Mouse (Mus musculus) myocyte (in vitro differentiated cells): ENCODE data around the gene Taf10. TPM values are rescaled to one million over a fixed set of nuclear protein-coding genes. Genes with fewer than 3 reads are reported as not detected.
"Not testable (repeated sequence)": the region's sequence is repeated elsewhere in the genome, so short reads cannot be mapped to it uniquely, and the experiment has no call there.

Source experiments
- H3K27me3 ChIP-seq: one replicate; pipeline ENCODE4 v1.6.1; 2011; ENCODE audit not compliant: control insufficient read depth, insufficient read depth, insufficient read length
- H3K36me3 ChIP-seq: one replicate; pipeline ENCODE4 v1.6.1; 2011; ENCODE audit not compliant: control insufficient read depth, insufficient read depth
- H3K4me2 ChIP-seq: one replicate; pipeline ENCODE4 v1.6.1; 2011; ENCODE audit warnings: low read depth, control low read depth
- H3K4me3 ChIP-seq: one replicate; pipeline ENCODE4 v1.5.1; 2011; ENCODE audit warnings: mild to moderate bottlenecking, control low read depth, moderate library complexity
- H3K79me2 ChIP-seq: one replicate; pipeline ENCODE4 v1.6.1; 2011; ENCODE audit not compliant: control insufficient read depth, insufficient read depth
- H3ac ChIP-seq: one replicate; pipeline ENCODE4 v1.6.1; 2011; ENCODE audit not compliant: control insufficient read depth, insufficient read length
- CEBPB ChIP-seq: IDR thresholded peaks from 2 replicates; pipeline ENCODE4 v1.6.1; 2011; ENCODE audit warnings: mild to moderate bottlenecking, moderate library complexity; ENCODE audit not compliant: poor library complexity, insufficient read depth, severe bottlenecking
- E2F4 ChIP-seq: IDR thresholded peaks from one replicate; pipeline ENCODE4 v1.6.1; 2011; ENCODE audit warnings: mild to moderate bottlenecking, control low read depth, moderate library complexity; ENCODE audit not compliant: insufficient read depth
- MAX ChIP-seq: IDR thresholded peaks from one replicate; pipeline ENCODE4 v1.6.1; 2011; ENCODE audit warnings: low read depth, mild to moderate bottlenecking, control low read depth
- MYOD1 ChIP-seq, 3 experiments: IDR thresholded peaks; one replicate each; pipeline ENCODE4 v1.6.1; 2011; ENCODE audit warnings: control low read depth in 2 of 3, low read depth in 2 of 3, mild to moderate bottlenecking in 2 of 3, moderate library complexity in 1 of 3; ENCODE audit not compliant: insufficient read length in 2 of 3, control insufficient read depth in 1 of 3
- MYOG ChIP-seq, 3 experiments: IDR thresholded peaks; one replicate each; pipeline ENCODE4 v1.6.1; 2011; ENCODE audit warnings: control low read depth in 2 of 3, low read depth in 2 of 3, mild to moderate bottlenecking in 2 of 3; ENCODE audit not compliant: insufficient read length in 2 of 3, control insufficient read depth in 1 of 3, insufficient read depth in 1 of 3
- POLR2A ChIP-seq: IDR thresholded peaks from one replicate; pipeline ENCODE4 v1.6.1; 2011; ENCODE audit warnings: low read depth, mild to moderate bottlenecking, control low read depth, moderate library complexity; ENCODE audit not compliant: insufficient read length
- POLR2AphosphoS2 ChIP-seq: IDR thresholded peaks from one replicate; pipeline ENCODE4 v1.6.1; 2011; ENCODE audit warnings: low read depth, control low read depth; ENCODE audit not compliant: insufficient read length
- REST ChIP-seq: IDR thresholded peaks from one replicate; pipeline ENCODE4 v1.6.1; 2011; ENCODE audit warnings: mild to moderate bottlenecking, control low read depth, moderate library complexity; ENCODE audit not compliant: insufficient read depth, insufficient read length
- SRF ChIP-seq: IDR thresholded peaks from one replicate; pipeline ENCODE4 v1.6.1; 2011; ENCODE audit warnings: low read depth; ENCODE audit not compliant: control insufficient read depth, insufficient read length
- TCF12 ChIP-seq: IDR thresholded peaks from one replicate; pipeline ENCODE4 v1.6.1; 2011; ENCODE audit warnings: mild to moderate bottlenecking, control low read depth; ENCODE audit not compliant: poor library complexity, insufficient read depth, severe bottlenecking
- TCF3 ChIP-seq: IDR thresholded peaks from one replicate; pipeline ENCODE4 v1.6.1; 2011; ENCODE audit warnings: low read depth, control low read depth; ENCODE audit not compliant: insufficient read length
- USF1 ChIP-seq: IDR thresholded peaks from one replicate; pipeline ENCODE4 v1.6.1; 2011; ENCODE audit warnings: low read depth, mild to moderate bottlenecking, control low read depth, moderate library complexity
- polyA plus RNA-seq: library from polyadenylated mRNA; unstranded; fragments of >200 nt; fragmentation: generic; extraction: Trizol; gene quantifications from one replicate; pipeline ENCODE4 v1.2.1, GENCODE M21; 2012; ENCODE audit warnings: missing spikeins

Gene Taf10
- polyA plus RNA-seq, 1 experiment = 249 TPM

- H3K4me3 ChIP-seq = no peak overlapping the region
- peaks cover 5% of the 10 kb centered on the region for H3K79me2 ChIP-seq
- TF ChIP-seq SRF = no peak
- TF ChIP-seq MYOD1 (IDR thresholded peaks at IDR 0.05; ENCODE audit: control insufficient read depth in 1 of 3, insufficient read length in 2 of 3, low read depth in 2 of 3) = no peak
- TF ChIP-seq E2F4 = no peak
- no peak for TF ChIP-seq TCF12
- no peak for TF ChIP-seq USF1
- TF ChIP-seq MYOG (IDR thresholded peaks at IDR 0.05; ENCODE audit: control insufficient read depth in 1 of 3, insufficient read depth in 1 of 3, insufficient read length in 2 of 3, low read depth in 2 of 3) = no peak
- no peak for TF ChIP-seq POLR2AphosphoS2
- no peak for TF ChIP-seq MAX
- TF ChIP-seq CEBPB = no peak
- TF ChIP-seq TCF3 = no peak
- no peak for TF ChIP-seq POLR2A
- H3K36me3 ChIP-seq = peaks cover 5% of the 10 kb centered on the region
- no peaks in the 10 kb centered on the region for H3K27me3 ChIP-seq
- no peak overlapping the region for H3ac ChIP-seq
- no peak overlapping the region for H3K4me2 ChIP-seq
These were observed 3.6 kb upstream of the Taf10 start for GRCm38 (mm10) chr7:105747776-105748175.

GRCm38 (mm10) chr7:105743246-105743925, 775 bp downstream of the Taf10 start:
- Histone ChIP-seq H3ac (peak overlapping the region; percentile 51), H3K4me2 (peak overlapping the region; percentile 68), H3K4me3 (peak overlapping the region; percentile 32), H3K79me2 (peaks cover 29% of the 10 kb centered on the region), H3K36me3 (peaks cover 23% of the 10 kb centered on the region)
- TF ChIP-seq POLR2AphosphoS2 = peak; percentile 95
- not testable (repeated sequence) for H3K27me3 ChIP-seq

GRCm38 (mm10) chr7:105742539-105743215, 1.5 kb downstream of the Taf10 start:
- H3K4me3 ChIP-seq = peak overlapping the region; percentile 32
- not testable (repeated sequence) for H3ac ChIP-seq, H3K27me3 ChIP-seq, H3K4me2 ChIP-seq
- peak; percentile 17 for TF ChIP-seq POLR2A
- peaks cover 23% of the 10 kb centered on the region for H3K36me3 ChIP-seq
- H3K79me2 ChIP-seq = peaks cover 36% of the 10 kb centered on the region

GRCm38 (mm10) chr7:105741978-105742377, 2.2 kb downstream of the Taf10 start:
- H3K79me2 ChIP-seq = peaks cover 43% of the 10 kb centered on the region
- H3K4me2 ChIP-seq = no peak overlapping the region
- no peak overlapping the region for H3ac ChIP-seq
- TF ChIP-seq SRF = no peak
- TF ChIP-seq CEBPB = no peak
- no peak for TF ChIP-seq REST
- TF ChIP-seq POLR2A = no peak
- no peak for TF ChIP-seq TCF3
- TF ChIP-seq E2F4 = no peak
- peaks cover 23% of the 10 kb centered on the region for H3K36me3 ChIP-seq
- no peak overlapping the region for H3K4me3 ChIP-seq
- H3K27me3 ChIP-seq = no peaks in the 10 kb centered on the region

- peaks cover 51% of the 10 kb centered on the region for H3K79me2 ChIP-seq
- no peak overlapping the region for H3K4me2 ChIP-seq
- no peak for TF ChIP-seq E2F4
- no peaks in the 10 kb centered on the region for H3K27me3 ChIP-seq
- H3ac ChIP-seq = no peak overlapping the region
- H3K36me3 ChIP-seq = peaks cover 18% of the 10 kb centered on the region
- no peak overlapping the region for H3K4me3 ChIP-seq
These were observed 3.3 kb downstream of the Taf10 start for GRCm38 (mm10) chr7:105740851-105741250.

GRCm38 (mm10) chr7:105740089-105740795, 3.9 kb downstream of the Taf10 start:
- H3K36me3 ChIP-seq = peaks cover 18% of the 10 kb centered on the region
- TF ChIP-seq POLR2AphosphoS2 (peak; percentile 55), MYOD1 (IDR thresholded peaks at IDR 0.05; ENCODE audit: control insufficient read depth in 1 of 3, insufficient read length in 2 of 3, low read depth in 2 of 3) (no peak)

More at GRCm38 (mm10) chr7:105740089-105740795, 3.9 kb downstream of the Taf10 start:
- H3K27me3 ChIP-seq = no peaks in the 10 kb centered on the region
- H3K4me2 ChIP-seq = no peak overlapping the region
- H3K79me2 ChIP-seq = peaks cover 57% of the 10 kb centered on the region
- no peak overlapping the region for H3ac ChIP-seq
- no peak overlapping the region for H3K4me3 ChIP-seq
